Mouse (Mus musculus) mouse embryonic stem cell (cell line): Measurements from ENCODE around the gene Fam198b.
"Not testable (repeated sequence)": the region's sequence is repeated elsewhere in the genome, so short reads cannot be mapped to it uniquely, and the experiment has no call there.

Experiments
- in situ Hi-C, 2 experiments: fragments of 300-500 bp; cut with MboI; formaldehyde crosslinking; loops; 1 replicate in 1 of 2; 3 replicates in 1 of 2; pipeline ENCODE4 v1.14.3; 2019 to 2020; ENCODE audit warnings: low sequenced_read_pairs in 2 of 2, low pct_unique_long_range_greater_than_20kb in 1 of 2, mixed read lengths in 1 of 2; ENCODE audit not compliant: unreplicated experiment in 1 of 2

Gene Fam198b

DNA sequence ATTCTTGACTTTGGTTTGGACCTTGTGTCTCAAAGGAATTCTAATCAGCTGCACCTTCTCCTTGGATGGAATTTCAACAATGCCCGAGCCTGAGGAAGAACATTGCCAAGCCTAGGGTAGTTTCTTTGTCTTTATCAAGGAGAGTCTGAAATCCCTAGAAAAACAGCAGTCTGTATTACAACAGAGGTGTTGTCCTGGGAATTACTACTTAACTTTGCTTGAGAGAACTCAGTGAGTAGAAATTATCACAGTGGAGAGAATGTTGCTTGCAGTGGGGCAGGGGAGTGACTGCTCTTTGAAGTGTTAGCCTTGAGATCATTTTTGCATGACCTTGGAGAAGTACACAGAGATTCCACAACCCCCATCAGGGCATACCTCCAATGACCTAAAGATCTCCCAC is 83.0 kb downstream of the Fam198b start:
- in situ Hi-C loops, result no loop called here

GRCm38 (mm10) chr3:79968426-79968825 is 84.1 kb downstream of the Fam198b start:
- in situ Hi-C loops, result no loop called here

GRCm38 (mm10) chr3:79969536-79969935 is 85.2 kb downstream of the Fam198b start:
- in situ Hi-C loops, result not testable (repeated sequence)

GRCm38 (mm10) chr3:79970070-79970469 is 85.7 kb downstream of the Fam198b start:
- in situ Hi-C loops, result no loop called here

GRCm38 (mm10) chr3:79970498-79970897 is 86.2 kb downstream of the Fam198b start:
- in situ Hi-C loops, result no loop called here

DNA sequence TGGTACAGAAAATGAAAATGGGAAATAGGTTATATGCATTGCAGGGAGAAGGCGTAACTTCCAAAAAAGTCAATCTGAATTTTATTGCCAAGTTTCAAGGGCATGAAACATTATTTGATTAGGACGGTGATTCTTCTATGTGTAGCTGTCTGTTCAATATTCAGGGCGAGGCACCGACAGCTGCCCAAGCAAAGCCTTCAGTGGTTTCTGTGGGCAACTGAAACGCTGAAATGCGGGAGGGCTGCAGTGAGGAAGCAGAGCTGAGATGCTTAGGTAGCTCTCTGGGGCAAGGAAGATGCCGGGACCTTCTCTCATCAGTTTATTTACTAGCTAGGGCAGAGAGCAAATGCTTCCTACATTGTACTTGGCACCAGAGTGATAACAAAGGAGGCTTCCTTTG is 87.2 kb downstream of the Fam198b start:
- in situ Hi-C loops, result no loop called here

DNA sequence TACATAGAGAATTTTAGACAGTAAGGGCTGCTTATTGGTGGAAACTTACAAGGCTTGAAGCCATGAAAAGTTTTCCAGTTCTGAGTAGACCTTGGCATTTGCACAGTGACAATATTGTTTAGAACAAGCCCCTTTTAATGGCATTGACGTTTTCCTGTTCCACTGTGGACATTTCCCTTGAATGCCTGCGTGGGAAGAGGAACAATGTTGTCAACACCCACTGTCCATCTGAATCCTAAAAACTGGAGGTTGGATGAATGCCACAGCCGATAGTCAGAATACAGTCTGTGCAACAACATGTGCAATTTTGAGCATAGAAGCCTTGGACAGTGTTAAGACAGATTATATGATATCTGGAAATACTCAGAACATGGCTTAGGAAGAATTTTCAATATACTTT is 92.5 kb downstream of the Fam198b start:
- in situ Hi-C loops, result no loop called here

- in situ Hi-C loops, result no loop called here
Measured at GRCm38 (mm10) chr3:79977656-79978450, 93.5 kb downstream of the Fam198b start.

DNA sequence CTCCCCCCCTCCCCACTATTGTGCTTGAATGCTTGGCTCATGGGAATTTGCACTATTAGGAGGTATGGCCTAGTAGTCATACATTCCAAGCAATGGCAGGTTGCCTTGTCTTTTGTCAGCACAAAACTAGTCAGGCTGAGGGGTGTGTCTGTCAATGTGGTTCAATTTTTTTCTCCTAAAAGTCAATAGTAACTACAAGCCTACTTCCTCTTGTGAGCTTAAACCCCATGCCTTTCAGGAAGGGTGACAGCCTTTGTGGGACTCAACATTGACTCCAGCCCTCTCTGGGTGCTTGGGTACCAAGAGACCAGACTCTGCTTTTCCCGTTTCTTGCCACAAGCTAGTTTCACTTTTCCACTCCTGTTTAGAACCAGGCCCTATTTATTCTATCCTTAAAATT is 96.4 kb downstream of the Fam198b start:
- in situ Hi-C loops, result no loop called here

GRCm38 (mm10) chr3:79983961-79984419 is 99.7 kb downstream of the Fam198b start:
- in situ Hi-C loops, result no loop called here

DNA sequence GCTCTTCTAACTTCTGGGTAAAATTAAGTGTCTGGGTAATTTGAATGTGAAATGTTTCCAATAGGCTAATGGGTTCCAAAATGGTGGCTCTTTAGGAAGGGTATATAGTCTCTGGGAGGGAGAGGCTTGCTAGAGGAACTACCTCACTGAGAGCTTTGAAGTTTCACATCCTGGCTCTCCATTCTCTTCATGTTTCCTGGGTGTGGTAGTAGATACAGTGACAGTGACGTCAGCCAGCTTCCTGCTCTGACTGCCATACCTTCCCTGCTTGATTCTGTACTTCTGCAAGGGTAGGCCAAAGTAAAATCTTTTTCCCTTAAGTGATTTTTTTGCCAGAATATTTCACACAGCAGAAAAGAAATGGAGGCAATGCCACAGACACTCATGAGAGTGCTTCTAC is 100.2 kb downstream of the Fam198b start:
- in situ Hi-C loops, result no loop called here

DNA sequence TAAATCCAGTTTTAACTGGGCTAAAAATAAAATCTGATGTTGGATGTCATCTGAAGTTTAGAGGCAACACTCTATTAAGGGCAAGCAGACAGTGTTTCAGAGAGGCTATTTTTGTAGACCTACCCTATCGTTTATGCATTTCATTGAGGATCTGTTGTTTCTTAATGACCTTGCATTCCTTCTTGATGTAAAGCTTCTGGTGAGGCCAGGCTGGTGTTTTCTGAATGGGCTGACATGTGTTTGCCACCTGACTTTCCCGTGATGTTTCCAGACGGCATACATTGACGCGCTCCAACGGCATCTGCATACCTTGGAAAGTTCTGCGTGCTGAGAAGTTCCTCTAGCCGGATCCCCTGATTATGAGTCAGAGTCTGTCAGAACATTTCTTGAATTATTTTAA is 104.9 kb downstream of the Fam198b start:
- in situ Hi-C loops, result no loop called here

- in situ Hi-C loops, result no loop called here
Measured at GRCm38 (mm10) chr3:79989911-79990310, 105.6 kb downstream of the Fam198b start.

GRCm38 (mm10) chr3:79990480-79990879 is 106.1 kb downstream of the Fam198b start:
- in situ Hi-C loops, result no loop called here

GRCm38 (mm10) chr3:79994029-79994539 is 109.8 kb downstream of the Fam198b start:
- in situ Hi-C loops, result no loop called here

- in situ Hi-C loops, result no loop called here
Measured at GRCm38 (mm10) chr3:79995726-79996125, 111.4 kb downstream of the Fam198b start.
